Mouse (Mus musculus): ENCODE data around the gene Zfp750. TPM values are rescaled to one million over a fixed set of nuclear protein-coding genes. Genes with fewer than 3 reads are reported as not detected.

Zfp750 gene
- polyA plus RNA-seq (2016; fragmentation: Nextera tagmentation; extraction: Ambion mirVana), result 0.60 and 1.1 TPM in 2 replicates

GRCm38 (mm10) chr11:121519131-121519530, at the start of gene Zfp750:
Zfp750 (minus strand) TSS chr11:121519333.
- Histone ChIP-seq H3K4me1 (replicated peaks) (peaks cover 3% of the 10 kb centered on the region; the same call in 1 of the 2 replicates), H3K27ac (no peak within 1 kb of the TSS), H3K9me3 (no peaks in the 10 kb centered on the region), H3K4me3 (no peak within 1 kb of the TSS), H3K36me3 (no peaks in the 10 kb centered on the region), H3K27me3 (ENCODE audit: insufficient read depth, poor library complexity, severe bottlenecking) (no peaks in the 10 kb centered on the region)
- no peak for DNase-seq (ENCODE audit: low spot score)
- WGBS, result 54% methylated on average over 10 of the region's 10 CpGs

DNA sequence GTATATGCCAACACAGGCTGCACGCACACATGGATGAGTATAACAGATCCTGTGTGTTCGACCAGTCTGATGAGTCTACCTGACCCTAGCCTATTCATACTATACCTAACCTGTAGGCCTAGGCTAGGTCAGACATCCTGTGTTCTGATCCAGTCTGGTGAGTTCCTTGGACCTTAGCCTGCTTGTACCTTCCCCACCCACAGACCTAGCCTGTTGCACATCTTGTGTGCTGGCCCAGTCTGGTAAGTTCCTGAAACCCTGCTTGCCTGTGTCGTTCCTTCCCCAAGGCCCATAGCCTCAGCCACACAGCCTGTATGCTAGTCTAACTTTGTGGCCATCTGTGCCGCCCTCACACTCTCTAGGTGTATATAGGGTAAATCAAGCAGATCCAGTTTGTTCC, 45.1 kb upstream of the Zfp750 start:
- no peaks in the 10 kb centered on the region for H3K9me3 ChIP-seq
- DNase-seq (ENCODE audit: low spot score), result no peak
- H3K36me3 ChIP-seq, result peaks cover 13% of the 10 kb centered on the region
- no peak overlapping the region for H3K4me3 ChIP-seq
- WGBS, result 94% methylated on average over 4 of the region's 4 CpGs
- no peaks in the 10 kb centered on the region for H3K4me1 ChIP-seq (replicated peaks)
- no peaks in the 10 kb centered on the region for H3K27me3 ChIP-seq (ENCODE audit: insufficient read depth, poor library complexity, severe bottlenecking)
- no peak overlapping the region for H3K27ac ChIP-seq

GRCm38 (mm10) chr11:121563312-121563711, 44.2 kb upstream of the Zfp750 start:
- Histone ChIP-seq H3K9me3 (no peaks in the 10 kb centered on the region), H3K27ac (no peak overlapping the region), H3K4me1 (replicated peaks) (no peaks in the 10 kb centered on the region), H3K4me3 (no peak overlapping the region), H3K36me3 (peaks cover 13% of the 10 kb centered on the region), H3K27me3 (ENCODE audit: insufficient read depth, poor library complexity, severe bottlenecking) (no peaks in the 10 kb centered on the region)
- no peak for DNase-seq (ENCODE audit: low spot score)
- 94% methylated on average over 5 of the region's 5 CpGs for WGBS

DNA sequence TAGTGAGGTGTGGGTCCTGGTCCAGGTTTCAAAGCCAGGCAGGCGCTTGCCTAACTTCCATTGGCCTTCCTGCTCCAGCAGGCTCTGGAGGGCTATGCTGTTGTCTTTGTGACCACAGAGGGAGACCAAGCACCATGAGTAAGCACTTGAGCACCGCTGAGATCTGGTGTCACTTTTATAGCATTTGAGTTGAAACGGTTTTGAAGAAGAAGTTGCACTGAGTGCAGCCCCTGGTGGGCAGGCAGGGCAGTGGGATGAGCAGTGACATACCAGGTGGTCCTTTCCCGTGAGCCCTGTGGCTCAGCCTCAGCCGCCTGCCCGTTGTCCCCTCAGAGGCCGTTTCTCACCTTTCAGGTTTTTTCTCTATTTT, 41.1 kb upstream of the Zfp750 start:
- H3K27ac ChIP-seq, result no peak overlapping the region
- no peaks in the 10 kb centered on the region for H3K9me3 ChIP-seq
- no peaks in the 10 kb centered on the region for H3K27me3 ChIP-seq (ENCODE audit: insufficient read depth, poor library complexity, severe bottlenecking)
- H3K4me3 ChIP-seq, result no peak overlapping the region
- 83% methylated on average over 7 of the region's 7 CpGs for WGBS
- DNase-seq (ENCODE audit: low spot score), result no peak
- peaks cover 29% of the 10 kb centered on the region for H3K36me3 ChIP-seq
- H3K4me1 ChIP-seq (replicated peaks), result no peaks in the 10 kb centered on the region

DNA sequence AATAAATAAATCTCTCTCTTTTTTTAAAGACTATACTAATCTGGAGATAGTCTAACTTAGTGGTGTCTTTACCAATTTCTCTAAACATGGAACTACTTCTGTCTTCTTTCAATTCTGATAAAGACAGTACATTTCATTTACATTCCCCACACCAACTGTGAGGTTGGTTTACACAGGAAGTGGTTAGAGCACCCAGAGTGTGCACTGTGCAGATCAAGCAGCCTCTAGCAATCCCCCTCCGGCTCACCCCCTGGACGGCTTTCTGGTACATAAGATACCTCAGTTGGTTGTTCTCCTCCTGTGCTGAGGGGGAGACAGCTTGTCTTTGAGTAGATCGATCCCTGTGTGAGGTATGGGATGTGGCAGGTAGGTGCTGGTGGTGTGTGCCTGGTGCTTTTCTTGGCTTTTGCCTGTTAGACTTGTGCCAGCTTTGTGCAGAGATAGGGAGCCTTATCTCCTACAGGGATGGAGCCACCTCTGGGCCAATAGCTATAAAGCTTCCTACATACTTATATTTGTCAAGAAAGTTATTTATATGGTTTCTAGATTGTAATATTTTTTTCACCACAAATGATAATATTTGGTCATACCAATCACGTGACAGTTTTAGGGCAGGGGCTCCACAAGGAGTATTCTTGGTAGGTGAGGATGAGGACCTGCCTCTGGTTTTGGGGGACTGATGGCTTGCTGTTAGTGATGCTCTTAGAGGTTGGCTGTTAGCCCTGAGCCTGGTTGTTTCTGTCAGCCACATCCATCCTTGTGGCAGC, 40.6 kb upstream of the Zfp750 start:
- no peak for DNase-seq (ENCODE audit: low spot score)
- no peaks in the 10 kb centered on the region for H3K9me3 ChIP-seq

GRCm38 (mm10) chr11:121558522-121558921, 39.4 kb upstream of the Zfp750 start:
- Histone ChIP-seq H3K9me3 (no peaks in the 10 kb centered on the region), H3K4me3 (no peak overlapping the region), H3K4me1 (replicated peaks) (no peaks in the 10 kb centered on the region), H3K27ac (no peak overlapping the region), H3K36me3 (peaks cover 17% of the 10 kb centered on the region), H3K27me3 (ENCODE audit: insufficient read depth, poor library complexity, severe bottlenecking) (no peaks in the 10 kb centered on the region)
- DNase-seq (ENCODE audit: low spot score), result no peak
- 92% methylated on average over 3 of the region's 3 CpGs for WGBS

More for the DNA sequence above, 40.6 kb upstream of the Zfp750 start:
- H3K4me3 ChIP-seq, result no peak overlapping the region
- WGBS, result 88% methylated on average over 4 of the region's 4 CpGs
- H3K27me3 ChIP-seq (ENCODE audit: insufficient read depth, poor library complexity, severe bottlenecking), result no peaks in the 10 kb centered on the region
- no peaks in the 10 kb centered on the region for H3K4me1 ChIP-seq (replicated peaks)
- H3K27ac ChIP-seq, result no peak overlapping the region
- peaks cover 24% of the 10 kb centered on the region for H3K36me3 ChIP-seq

DNA sequence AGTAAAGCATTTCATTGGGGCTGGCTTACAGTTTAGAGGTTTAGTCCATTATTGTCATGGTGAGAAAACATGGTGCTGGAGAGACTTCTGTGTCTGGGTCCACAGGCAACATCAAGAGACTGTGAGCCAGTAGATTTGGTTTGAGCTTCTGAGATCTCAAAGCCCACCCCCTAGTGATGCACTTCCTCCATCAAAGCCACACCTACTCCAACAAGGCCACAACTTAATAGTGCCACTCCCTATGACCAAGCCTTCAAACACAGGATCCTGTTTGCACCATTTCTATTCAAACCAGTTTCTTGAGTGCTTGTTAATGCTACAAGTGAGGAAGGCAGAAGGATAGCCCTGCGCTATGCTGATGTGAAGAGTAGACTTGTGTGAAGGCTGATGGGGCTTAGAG, 38.8 kb upstream of the Zfp750 start:
- peaks cover 17% of the 10 kb centered on the region for H3K36me3 ChIP-seq
- no peaks in the 10 kb centered on the region for H3K4me1 ChIP-seq (replicated peaks)
- no peak for DNase-seq (ENCODE audit: low spot score)
- no peaks in the 10 kb centered on the region for H3K9me3 ChIP-seq
- H3K27me3 ChIP-seq (ENCODE audit: insufficient read depth, poor library complexity, severe bottlenecking), result no peaks in the 10 kb centered on the region
- no peak overlapping the region for H3K27ac ChIP-seq
- no peak overlapping the region for H3K4me3 ChIP-seq
- 92% methylated on average over 1 of the region's 1 CpGs for WGBS

DNA sequence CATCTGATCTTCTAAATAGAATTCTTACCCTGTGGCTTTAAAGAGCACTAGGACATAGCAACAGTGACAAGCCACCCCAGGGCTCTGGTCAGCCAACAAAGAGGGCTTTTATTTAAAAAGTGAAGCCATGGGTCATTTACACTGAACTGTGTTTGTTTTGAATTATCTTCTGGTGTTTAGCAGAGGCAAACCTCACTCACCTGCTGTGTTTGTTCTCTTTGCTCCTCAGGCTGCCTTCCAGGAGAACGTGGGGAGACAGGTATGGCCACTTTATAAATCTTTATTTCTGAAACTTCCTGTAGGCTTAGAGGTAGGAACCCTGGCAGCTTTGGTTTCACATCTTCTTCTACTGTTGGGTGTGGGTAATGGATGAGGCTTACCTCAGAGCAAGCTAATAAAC, 37.6 kb upstream of the Zfp750 start:
- no peak overlapping the region for H3K27ac ChIP-seq

DNA sequence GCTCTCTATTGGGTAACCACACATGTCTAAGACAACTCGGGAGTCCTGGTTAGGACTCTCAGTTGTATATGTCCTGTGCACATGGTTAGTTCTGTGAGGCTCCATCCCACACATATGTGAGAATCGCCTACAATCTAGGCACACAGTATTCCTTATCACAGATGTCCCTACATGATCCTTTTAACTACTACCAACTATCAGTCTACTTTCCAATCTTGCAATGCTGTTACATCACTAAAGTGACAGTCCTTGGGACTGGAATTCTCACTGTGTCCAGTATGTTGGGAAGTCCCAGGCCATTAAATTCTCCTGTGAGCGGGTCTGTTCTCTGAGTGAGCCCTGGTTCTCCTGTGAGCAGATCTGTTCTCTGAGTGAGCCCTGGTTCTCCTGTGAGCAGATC, 34.3 kb upstream of the Zfp750 start:
- no peaks in the 10 kb centered on the region for H3K9me3 ChIP-seq
- H3K4me1 ChIP-seq (replicated peaks), result peaks cover 25% of the 10 kb centered on the region
- no peak overlapping the region for H3K27ac ChIP-seq
- DNase-seq (ENCODE audit: low spot score), result no peak
- whole genome bisulfite sequencing, result 97% methylated on average over 3 of the region's 3 CpGs
- H3K4me3 ChIP-seq, result no peak overlapping the region
- H3K27me3 ChIP-seq (ENCODE audit: insufficient read depth, poor library complexity, severe bottlenecking), result no peaks in the 10 kb centered on the region
- peaks cover 21% of the 10 kb centered on the region for H3K36me3 ChIP-seq

More for the DNA sequence above, 37.6 kb upstream of the Zfp750 start:
- DNase-seq (ENCODE audit: low spot score), result no peak
- Histone ChIP-seq H3K4me1 (replicated peaks) (no peaks in the 10 kb centered on the region), H3K36me3 (peaks cover 19% of the 10 kb centered on the region), H3K9me3 (no peaks in the 10 kb centered on the region), H3K27me3 (ENCODE audit: insufficient read depth, poor library complexity, severe bottlenecking) (no peaks in the 10 kb centered on the region), H3K4me3 (no peak overlapping the region)
- WGBS, result 83% methylated on average over 1 of the region's 1 CpGs

GRCm38 (mm10) chr11:121552846-121553457, 33.8 kb upstream of the Zfp750 start:
- 94% methylated on average over 7 of the region's 7 CpGs for WGBS
- no peaks in the 10 kb centered on the region for H3K9me3 ChIP-seq
- no peaks in the 10 kb centered on the region for H3K27me3 ChIP-seq (ENCODE audit: insufficient read depth, poor library complexity, severe bottlenecking)
- H3K27ac ChIP-seq, result no peak overlapping the region
- no peak for DNase-seq (ENCODE audit: low spot score)
- H3K4me1 ChIP-seq (replicated peaks), result peaks cover 29% of the 10 kb centered on the region
- peaks cover 17% of the 10 kb centered on the region for H3K36me3 ChIP-seq
- H3K4me3 ChIP-seq, result no peak overlapping the region

- Histone ChIP-seq H3K4me3 (no peak overlapping the region), H3K9me3 (no peaks in the 10 kb centered on the region), H3K4me1 (replicated peaks) (peaks cover 29% of the 10 kb centered on the region), H3K36me3 (peaks cover 9% of the 10 kb centered on the region), H3K27me3 (ENCODE audit: insufficient read depth, poor library complexity, severe bottlenecking) (no peaks in the 10 kb centered on the region), H3K27ac (no peak overlapping the region)
- 88% methylated on average over 4 of the region's 4 CpGs for WGBS
- DNase-seq (ENCODE audit: low spot score), result no peak
Observed at GRCm38 (mm10) chr11:121552167-121552566, 33.0 kb upstream of the Zfp750 start.

- Histone ChIP-seq H3K4me3 (no peak overlapping the region), H3K27me3 (ENCODE audit: insufficient read depth, poor library complexity, severe bottlenecking) (no peaks in the 10 kb centered on the region), H3K36me3 (0 out of 2 replicates have a peak, but pooled peaks cover 5% of the 10 kb centered on the region), H3K9me3 (no peaks in the 10 kb centered on the region), H3K4me1 (replicated peaks) (peaks cover 29% of the 10 kb centered on the region), H3K27ac (peak overlapping the region; percentile 14; the same call in 1 of the 2 replicates)
- DNase-seq (ENCODE audit: low spot score), result no peak
- WGBS, result 92% methylated on average over 5 of the region's 5 CpGs
Observed at GRCm38 (mm10) chr11:121551206-121551799, 32.2 kb upstream of the Zfp750 start.

Data from hindbrain, embryonic 10.5 days (tissue).